Mouse (Mus musculus) bone marrow, adult 2 months (tissue): Measurements from ENCODE around the gene Rab3b.

Experiments
- CTCF ChIP-seq: fragments of 200-500 bp; IDR thresholded peaks from 2 replicates; pipeline ENCODE4 v1.5.1; 2011; ENCODE audit warnings: low read length, control low read depth; ENCODE audit not compliant: control insufficient read depth, insufficient read depth
- POLR2A ChIP-seq: fragments of 200-500 bp; IDR thresholded peaks from 2 replicates; pipeline ENCODE4 v1.6.1; 2011; ENCODE audit warnings: low read depth, mild to moderate bottlenecking, control low read depth, low read length, borderline replicate concordance; ENCODE audit not compliant: control insufficient read depth

DNA sequence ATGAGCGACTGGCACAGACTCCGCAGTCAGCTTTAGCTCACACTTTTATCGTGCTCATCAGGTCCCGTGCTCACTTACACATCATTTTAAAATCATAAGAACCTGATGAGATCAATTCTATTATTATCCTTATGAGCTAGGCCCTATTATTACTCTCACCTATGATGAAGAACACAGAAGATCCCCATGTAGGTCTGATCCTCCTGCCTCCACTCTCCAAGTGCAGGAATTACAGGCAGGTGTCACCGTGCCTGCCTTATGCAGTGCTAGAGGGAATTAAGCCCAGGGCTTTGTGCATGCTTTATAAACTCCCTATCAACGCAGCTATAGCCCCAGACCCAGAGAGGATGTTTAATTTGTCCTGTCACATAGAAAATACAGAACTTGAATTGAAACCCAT lies 84.2 kb downstream of the Rab3b start:
- TF ChIP-seq CTCF (no peak), POLR2A (no peak)
